Mouse (Mus musculus) bone marrow, adult 2 months (tissue): ENCODE results near the gene Rabggta.

Experiments used
- CTCF ChIP-seq: fragments of 200-500 bp; IDR thresholded peaks from 2 replicates; pipeline ENCODE4 v1.5.1; 2011; ENCODE audit warnings: low read length, control low read depth; ENCODE audit not compliant: control insufficient read depth, insufficient read depth
- POLR2A ChIP-seq: fragments of 200-500 bp; IDR thresholded peaks from 2 replicates; pipeline ENCODE4 v1.6.1; 2011; ENCODE audit warnings: low read depth, mild to moderate bottlenecking, control low read depth, low read length, borderline replicate concordance; ENCODE audit not compliant: control insufficient read depth

DNA sequence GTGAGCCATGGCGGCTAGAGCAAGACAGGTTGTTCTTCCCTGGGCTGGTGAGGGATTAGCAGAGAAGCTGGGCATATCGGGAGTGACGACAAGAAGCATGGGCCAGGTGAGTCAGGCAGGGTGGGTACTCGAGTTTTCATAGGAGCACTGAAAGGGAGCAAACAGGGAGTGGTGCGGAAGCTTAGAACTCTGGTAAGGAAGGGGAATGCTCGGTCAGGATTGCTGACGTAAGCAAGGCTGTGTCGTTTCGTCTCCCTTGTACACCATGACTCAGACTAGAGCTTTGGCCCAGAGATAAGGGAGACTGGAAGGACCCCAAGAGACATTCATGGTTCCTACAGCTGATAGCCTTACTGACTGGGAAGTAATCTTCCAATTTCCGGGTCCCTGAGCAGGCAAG is 11.8 kb upstream of the Rabggta start:
- TF ChIP-seq POLR2A, result no peak
- no peak for TF ChIP-seq CTCF
